Mouse (Mus musculus) MEL (cell line): ENCODE measurements at regions not wholly inside any gene's neighbourhood (a gene's known extent, or its start where the extent isn't known, plus 50 kb on each side); places are given as distances from the start of the nearest gene placed in this dataset.

ENCODE experiments used
- DNase-seq: peaks from one replicate; pipeline ENCODE4 v3.0.0; 2011; ENCODE audit warnings: low read depth, low spot score
- H3K27ac ChIP-seq: 2 replicates; pipeline ENCODE4 v1.5.1; 2012; ENCODE audit warnings: low read depth, mild to moderate bottlenecking, control low read depth, low read length, moderate library complexity; ENCODE audit not compliant: control insufficient read depth
- H3K27me3 ChIP-seq, 2 experiments: fragments of 150-350 bp in 1 of 2; sonication (generic) in 1 of 2; 2 replicates each; pipeline ENCODE4 v1.6.1; 2012; ENCODE audit warnings: low read length in 2 of 2, mild to moderate bottlenecking in 2 of 2, improper control_type of control experiment in 1 of 2, moderate library complexity in 1 of 2; ENCODE audit not compliant: insufficient read depth in 2 of 2, control insufficient read depth in 1 of 2
- H3K36me3 ChIP-seq, 2 experiments: 2 replicates each; pipeline ENCODE4 v1.6.1; 2012 to 2014; ENCODE audit warnings: low read length in 2 of 2, improper control_type of control experiment in 1 of 2, inconsistent platforms in 1 of 2, mild to moderate bottlenecking in 1 of 2; ENCODE audit not compliant: insufficient read depth in 2 of 2, control insufficient read depth in 1 of 2
- H3K4me1 ChIP-seq, 2 experiments: fragments of 150-350 bp in 1 of 2; sonication (generic) in 1 of 2; 2 replicates each; pipeline ENCODE4 v1.6.1; 2012; ENCODE audit warnings: low read length in 2 of 2, improper control_type of control experiment in 1 of 2, mild to moderate bottlenecking in 1 of 2; ENCODE audit not compliant: insufficient read depth in 2 of 2, control insufficient read depth in 1 of 2
- H3K4me3 ChIP-seq, 2 experiments: fragments of 150-350 bp in 1 of 2; sonication (generic) in 1 of 2; 2 replicates each; pipeline ENCODE4 v1.5.1; 2012; ENCODE audit warnings: low read depth in 2 of 2, low read length in 2 of 2, mild to moderate bottlenecking in 2 of 2, moderate library complexity in 2 of 2, control low read depth in 1 of 2, improper control_type of control experiment in 1 of 2; ENCODE audit not compliant: control insufficient read depth in 1 of 2, insufficient read depth in 1 of 2
- H3K79me2 ChIP-seq: 2 replicates; pipeline ENCODE4 v1.6.1; 2012; ENCODE audit warnings: mild to moderate bottlenecking, low read length, moderate library complexity; ENCODE audit not compliant: control insufficient read depth, poor library complexity, insufficient read depth
- H3K9ac ChIP-seq: 2 replicates; pipeline ENCODE4 v1.6.1; 2012; ENCODE audit warnings: low read depth, mild to moderate bottlenecking, control low read depth, low read length, moderate library complexity; ENCODE audit not compliant: control insufficient read depth, poor library complexity, severe bottlenecking
- H3K9me3 ChIP-seq: fragments of 150-350 bp; sonication (generic); replicated peaks from 2 replicates; pipeline ENCODE4 v1.6.1; 2012; ENCODE audit warnings: mild to moderate bottlenecking, low read length, improper control_type of control experiment, moderate library complexity; ENCODE audit not compliant: insufficient read depth
- CHD1 ChIP-seq: IDR thresholded peaks from 2 replicates; pipeline ENCODE4 v1.6.1; 2012; ENCODE audit warnings: low read depth, mild to moderate bottlenecking, inconsistent platforms, low read length, improper control_type of control experiment
- CTCF ChIP-seq, 3 experiments: IDR thresholded peaks in 2 of 3; conservative IDR thresholded peaks in 1 of 3; 2 replicates each; pipeline ENCODE4 v1.5.1; 2011 to 2012; ENCODE audit warnings: low read length in 3 of 3, low read depth in 2 of 3, mild to moderate bottlenecking in 2 of 3, improper control_type of control experiment in 1 of 3, inconsistent platforms in 1 of 3, mixed read lengths in 1 of 3, moderate library complexity in 1 of 3; ENCODE audit not compliant: control insufficient read depth in 1 of 3, insufficient read depth in 1 of 3, poor library complexity in 1 of 3, severe bottlenecking in 1 of 3
- ELF1 ChIP-seq: IDR thresholded peaks from 2 replicates; pipeline ENCODE4 v1.6.1; 2014; ENCODE audit warnings: low read depth, mild to moderate bottlenecking, inconsistent platforms, low read length, improper control_type of control experiment, moderate library complexity
- EP300 ChIP-seq, 2 experiments: IDR thresholded peaks; 2 replicates each; pipeline ENCODE4 v1.6.1; 2011; ENCODE audit warnings: improper control_type of control experiment in 2 of 2, low read length in 2 of 2, low read depth in 1 of 2, mild to moderate bottlenecking in 1 of 2
- GABPA ChIP-seq: IDR thresholded peaks from 2 replicates; pipeline ENCODE4 v1.6.1; 2012; ENCODE audit warnings: low read depth, mild to moderate bottlenecking, inconsistent platforms, low read length, improper control_type of control experiment, moderate library complexity
- JUND ChIP-seq: IDR thresholded peaks from 2 replicates; pipeline ENCODE4 v1.6.1; 2011; ENCODE audit warnings: low read depth, mild to moderate bottlenecking, improper control_type of control experiment, low read length
- KAT2A ChIP-seq: conservative IDR thresholded peaks from 2 replicates; pipeline ENCODE4 v1.6.1; 2012; ENCODE audit warnings: low read depth, low read length, improper control_type of control experiment, inconsistent platforms
- MAFK ChIP-seq: IDR thresholded peaks from 2 replicates; pipeline ENCODE4 v1.6.1; 2011; ENCODE audit warnings: low read depth, mild to moderate bottlenecking, low read length, improper control_type of control experiment, borderline replicate concordance
- MAX ChIP-seq: IDR thresholded peaks from 2 replicates; pipeline ENCODE4 v1.6.1; 2011; ENCODE audit warnings: low read length, improper control_type of control experiment
- MEF2A ChIP-seq: IDR thresholded peaks from 2 replicates; pipeline ENCODE4 v1.6.1; 2014; ENCODE audit warnings: low read depth, mild to moderate bottlenecking, inconsistent platforms, low read length, improper control_type of control experiment; ENCODE audit not compliant: poor library complexity, insufficient replicate concordance, severe bottlenecking; ENCODE audit errors: extremely low read depth
- MXI1 ChIP-seq: IDR thresholded peaks from 2 replicates; pipeline ENCODE4 v1.6.1; 2011; ENCODE audit warnings: mild to moderate bottlenecking, low read depth, low read length, improper control_type of control experiment
- MYB ChIP-seq: IDR thresholded peaks from 2 replicates; pipeline ENCODE4 v1.6.1; 2011; ENCODE audit warnings: mild to moderate bottlenecking, low read depth, low read length, improper control_type of control experiment
- NRF1 ChIP-seq: IDR thresholded peaks from 2 replicates; pipeline ENCODE4 v1.6.1; 2014; ENCODE audit warnings: low read depth, mild to moderate bottlenecking, inconsistent platforms, low read length, improper control_type of control experiment, moderate library complexity; ENCODE audit not compliant: poor library complexity, insufficient read depth, severe bottlenecking
- RAD21 ChIP-seq: IDR thresholded peaks from 2 replicates; pipeline ENCODE4 v1.6.1; 2011; ENCODE audit warnings: mild to moderate bottlenecking, low read depth, low read length, improper control_type of control experiment
- RCOR1 ChIP-seq: IDR thresholded peaks from 2 replicates; pipeline ENCODE4 v1.6.1; 2012; ENCODE audit warnings: low read depth, mild to moderate bottlenecking, inconsistent platforms, low read length, improper control_type of control experiment
- SMC3 ChIP-seq: IDR thresholded peaks from 2 replicates; pipeline ENCODE4 v1.6.1; 2011; ENCODE audit warnings: low read depth, low read length, improper control_type of control experiment
- TBP ChIP-seq: IDR thresholded peaks from 2 replicates; pipeline ENCODE4 v1.8.0; 2011; ENCODE audit warnings: low read depth, low read length, improper control_type of control experiment
- USF1 ChIP-seq: IDR thresholded peaks from 2 replicates; pipeline ENCODE4 v1.6.1; 2014; ENCODE audit warnings: low read depth, mild to moderate bottlenecking, inconsistent platforms, low read length, improper control_type of control experiment, moderate library complexity
- USF2 ChIP-seq, 2 experiments: IDR thresholded peaks; 2 replicates each; pipeline ENCODE4 v1.6.1; 2011 to 2012; ENCODE audit warnings: improper control_type of control experiment in 2 of 2, low read length in 2 of 2, borderline replicate concordance in 1 of 2, inconsistent platforms in 1 of 2, low read depth in 1 of 2, mild to moderate bottlenecking in 1 of 2; ENCODE audit not compliant: insufficient read depth in 1 of 2
- ZKSCAN1 ChIP-seq: IDR thresholded peaks from 2 replicates; pipeline ENCODE4 v1.6.1; 2012; ENCODE audit warnings: low read depth, mild to moderate bottlenecking, inconsistent platforms, low read length, improper control_type of control experiment, moderate library complexity
- ZNF384 ChIP-seq: IDR thresholded peaks from 2 replicates; pipeline ENCODE4 v1.6.1; 2012; ENCODE audit warnings: low read depth, mild to moderate bottlenecking, inconsistent platforms, low read length, improper control_type of control experiment

DNA sequence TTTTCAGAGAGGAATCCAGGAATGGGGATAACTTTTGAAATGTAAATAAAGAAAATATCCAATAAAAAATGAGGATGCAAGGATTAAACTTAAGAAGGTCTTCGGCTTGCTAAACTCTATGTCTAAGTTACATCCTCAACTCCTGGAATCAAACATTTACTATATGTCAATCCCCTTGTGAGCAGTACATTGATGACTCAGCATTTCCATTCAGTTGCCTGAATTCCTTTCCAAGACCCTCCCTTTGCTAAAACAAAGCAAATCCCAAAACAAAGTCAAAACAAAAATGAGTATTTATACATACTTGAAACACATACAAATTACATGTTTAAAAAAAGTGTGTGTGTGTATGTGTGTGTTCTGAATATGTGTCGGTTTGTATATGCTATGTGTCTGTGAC lies 753.9 kb upstream of the Lrrc4c start:
- no peaks in the 10 kb centered on the region for H3K9me3 ChIP-seq
- no peak for TF ChIP-seq TBP
- no peak for TF ChIP-seq ELF1
- no peak for TF ChIP-seq RCOR1
- no peak for TF ChIP-seq MXI1
- no peak for TF ChIP-seq CHD1
- no peak for TF ChIP-seq ZNF384
- no peak for TF ChIP-seq MYB
- TF ChIP-seq JUND, result no peak
- no peak for TF ChIP-seq GABPA
- TF ChIP-seq MEF2A, result no peak
- TF ChIP-seq USF2 (IDR thresholded peaks at IDR 0.05; ENCODE audit: borderline replicate concordance in 1 of 2, insufficient read depth in 1 of 2, low read depth in 1 of 2, low read length in 2 of 2), result no peak
- no peak for TF ChIP-seq EP300 (IDR thresholded peaks at IDR 0.05; ENCODE audit: low read depth in 1 of 2, low read length in 2 of 2)
- TF ChIP-seq USF1, result no peak
- no peak for TF ChIP-seq RAD21
- TF ChIP-seq KAT2A, result no peak
- TF ChIP-seq NRF1, result no peak
- no peak for TF ChIP-seq SMC3
- no peak for TF ChIP-seq MAFK
- TF ChIP-seq, all 39 proteins: peak for 0
- H3K79me2 ChIP-seq, result no peaks in the 10 kb centered on the region
- no peak for DNase-seq
- H3K27ac ChIP-seq, result no peak overlapping the region
- no peak overlapping the region for H3K4me3 ChIP-seq
- H3K4me1 ChIP-seq, result no peaks in the 10 kb centered on the region
- H3K9ac ChIP-seq, result no peak overlapping the region
- no peaks in the 10 kb centered on the region for H3K36me3 ChIP-seq
- no peaks in the 10 kb centered on the region for H3K27me3 ChIP-seq

DNA sequence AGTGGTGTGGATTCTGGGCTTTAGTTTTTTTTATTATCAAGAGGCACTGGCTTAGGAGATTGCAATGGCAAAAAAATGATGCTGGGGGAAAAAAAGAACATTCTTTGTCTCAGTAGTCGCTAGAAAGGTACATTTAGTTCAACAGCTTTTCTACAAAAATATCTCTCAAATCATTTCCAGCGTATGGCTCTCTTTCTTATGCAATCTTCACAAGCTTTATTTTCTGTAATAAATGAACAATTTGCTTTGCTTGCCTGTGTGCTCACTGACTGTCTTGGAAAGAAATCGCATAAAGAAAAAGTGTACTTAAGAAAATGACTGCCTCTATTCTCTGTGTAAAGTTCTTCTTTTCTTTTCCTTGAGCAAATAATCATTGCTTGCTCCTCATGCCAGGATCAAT lies 742.1 kb upstream of the Lrrc4c start:
- Histone ChIP-seq H3K9me3 (no peaks in the 10 kb centered on the region), H3K4me3 (no peak overlapping the region), H3K27me3 (no peaks in the 10 kb centered on the region), H3K9ac (no peak overlapping the region), H3K79me2 (no peaks in the 10 kb centered on the region), H3K27ac (no peak overlapping the region), H3K36me3 (no peaks in the 10 kb centered on the region), H3K4me1 (no peaks in the 10 kb centered on the region)
- TF ChIP-seq RCOR1 (no peak), GABPA (no peak), ZKSCAN1 (no peak), CHD1 (no peak), NRF1 (no peak), MAX (no peak), CTCF (IDR thresholded peaks at IDR 0.05 in 2 of 3, conservative IDR thresholded peaks at IDR 0.05 in 1 of 3; ENCODE audit: control insufficient read depth in 1 of 3, insufficient read depth in 1 of 3, low read depth in 2 of 3, low read length in 3 of 3, poor library complexity in 1 of 3, severe bottlenecking in 1 of 3) (no peak)
- DNase-seq, result no peak
